Mouse (Mus musculus): ENCODE measurements around the gene Tes3-ps.

Gene Tes3-ps

GRCm38 (mm10) chr13:49492376-49493368 lies at the start of gene Tes3-ps:
Gene Tes3-ps, plus strand, starts transcription at chr13:49493318.
- DNase-seq (ENCODE audit: low spot score in 2 of 2): no peak

DNA sequence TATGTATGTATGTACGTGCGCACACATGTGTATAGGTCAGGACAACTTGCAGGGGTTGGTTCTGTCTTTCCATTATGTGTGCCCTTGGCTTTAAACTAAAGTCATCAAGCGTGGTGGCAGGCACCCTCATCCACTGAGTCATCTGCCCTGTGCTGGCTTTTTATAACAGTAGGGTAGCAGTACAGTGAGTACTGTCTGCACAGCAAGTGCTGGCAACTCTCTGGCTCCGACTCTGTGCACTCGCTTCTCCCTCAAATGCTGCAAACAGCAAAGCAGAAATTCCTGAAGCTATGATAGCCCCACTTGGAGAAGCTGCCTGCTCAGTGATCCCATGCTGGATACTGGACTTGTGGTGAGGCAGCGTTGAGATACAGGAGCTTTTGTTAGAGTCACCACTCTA lies 48.7 kb upstream of the Tes3-ps start:
- DNase-seq (ENCODE audit: low spot score in 2 of 2): no peak

DNA sequence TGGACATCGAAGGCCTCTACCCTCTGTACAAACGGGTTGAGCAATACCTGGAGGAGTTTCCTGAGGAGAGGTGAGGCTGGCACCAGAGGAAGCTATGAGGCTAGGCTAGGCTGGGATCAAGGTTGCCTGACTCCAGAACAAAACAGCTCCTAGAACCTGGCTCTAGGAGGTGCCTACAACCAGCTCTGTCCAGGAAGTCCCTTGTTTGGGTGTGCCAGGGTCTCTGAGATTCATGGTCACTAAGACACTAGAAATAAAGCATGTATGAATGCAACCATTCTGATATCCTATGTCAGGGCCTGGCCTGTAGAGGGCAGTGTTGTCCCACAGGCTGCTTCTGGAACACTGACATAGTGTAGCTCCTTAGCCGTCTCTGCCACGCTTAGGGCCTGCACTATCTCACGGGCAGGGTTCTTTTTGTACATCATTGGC lies 43.8 kb upstream of the Tes3-ps start:
- DNase-seq (ENCODE audit: low spot score in 2 of 2): peak; percentile 78 to 90

GRCm38 (mm10) chr13:49460276-49460675 lies 32.8 kb upstream of the Tes3-ps start:
- no peak for DNase-seq (ENCODE audit: low spot score in 2 of 2)

DNA sequence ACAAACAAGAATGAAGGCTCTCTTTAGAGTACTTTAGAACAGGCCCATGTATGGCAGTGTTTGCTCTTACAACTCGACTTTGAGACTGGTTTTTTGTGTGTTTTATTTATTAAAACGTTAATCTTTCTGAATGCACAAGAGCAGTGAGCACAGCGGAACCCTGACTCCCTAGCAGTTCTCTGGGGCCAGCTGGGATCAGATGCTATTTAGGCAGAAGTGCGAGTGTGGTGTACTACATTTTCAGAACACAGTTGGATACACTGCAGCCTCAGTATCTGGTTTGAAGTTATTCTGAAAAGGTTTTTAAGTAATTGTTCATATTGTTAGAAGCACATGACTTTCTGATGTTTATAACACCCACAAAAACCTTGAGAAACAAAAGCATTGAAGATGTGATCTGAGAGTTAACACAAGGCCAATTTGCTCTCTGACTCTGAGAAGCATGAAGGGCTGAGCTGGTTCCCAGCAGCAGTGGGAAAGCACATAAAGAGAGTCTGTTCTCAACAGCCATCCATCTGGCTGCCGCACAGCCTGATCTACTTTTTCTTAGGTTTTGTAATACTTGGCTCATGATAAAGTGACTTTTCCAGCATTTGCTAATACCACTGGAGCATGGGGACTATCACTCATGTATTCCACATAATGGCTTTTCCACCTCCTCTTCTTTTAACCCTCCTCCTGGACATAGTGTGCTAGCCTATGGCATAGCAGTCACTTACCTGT lies 32.3 kb upstream of the Tes3-ps start:
- peak; percentile 41 for DNase-seq (ENCODE audit: low spot score in 2 of 2)

- DNase-seq (ENCODE audit: low spot score in 2 of 2): no peak
Observed at GRCm38 (mm10) chr13:49461458-49462132, 31.5 kb upstream of the Tes3-ps start.

DNA sequence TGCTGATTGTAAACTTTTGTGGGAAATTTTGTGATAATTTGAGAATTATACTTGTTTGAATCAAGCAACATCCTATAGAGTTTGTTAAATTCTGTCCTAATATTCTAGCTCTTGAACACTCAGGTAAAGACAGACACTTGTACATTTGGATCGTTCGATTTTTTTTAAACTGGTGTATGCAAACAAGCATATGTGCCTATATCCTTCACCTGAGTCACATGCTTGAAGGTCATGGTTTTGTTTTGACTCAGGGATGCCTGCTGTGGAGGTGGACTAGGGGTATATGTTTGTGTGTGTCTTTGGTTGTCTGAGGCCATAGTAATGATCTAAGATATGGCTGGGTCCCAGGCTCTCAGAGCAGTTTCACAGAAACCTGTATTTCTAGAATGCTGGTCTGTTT lies 30.2 kb upstream of the Tes3-ps start:
- no peak for DNase-seq (ENCODE audit: low spot score in 2 of 2)

DNA sequence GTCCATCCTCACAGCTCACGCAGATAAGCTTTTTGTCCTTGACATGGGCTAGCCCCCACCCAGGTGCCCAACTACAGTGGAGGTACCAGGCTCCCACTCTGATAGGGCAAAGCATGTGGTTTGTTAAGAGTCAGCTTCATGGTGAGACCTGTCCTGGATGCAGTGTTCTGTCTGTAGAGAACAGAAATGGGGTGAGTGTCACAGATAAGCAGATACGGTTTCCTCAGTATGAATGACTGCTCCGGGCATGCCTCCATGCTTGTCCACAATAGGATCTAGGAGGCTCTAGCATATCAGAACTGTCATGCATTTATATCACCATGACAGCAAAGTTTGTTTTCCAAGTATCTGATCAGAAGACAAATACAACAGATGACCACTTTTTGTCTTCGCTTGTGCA lies 27.2 kb upstream of the Tes3-ps start:
- no peak for DNase-seq (ENCODE audit: low spot score in 2 of 2)

GRCm38 (mm10) chr13:49466393-49467075 lies 26.6 kb upstream of the Tes3-ps start:
- no peak for DNase-seq (ENCODE audit: low spot score in 2 of 2)

DNA sequence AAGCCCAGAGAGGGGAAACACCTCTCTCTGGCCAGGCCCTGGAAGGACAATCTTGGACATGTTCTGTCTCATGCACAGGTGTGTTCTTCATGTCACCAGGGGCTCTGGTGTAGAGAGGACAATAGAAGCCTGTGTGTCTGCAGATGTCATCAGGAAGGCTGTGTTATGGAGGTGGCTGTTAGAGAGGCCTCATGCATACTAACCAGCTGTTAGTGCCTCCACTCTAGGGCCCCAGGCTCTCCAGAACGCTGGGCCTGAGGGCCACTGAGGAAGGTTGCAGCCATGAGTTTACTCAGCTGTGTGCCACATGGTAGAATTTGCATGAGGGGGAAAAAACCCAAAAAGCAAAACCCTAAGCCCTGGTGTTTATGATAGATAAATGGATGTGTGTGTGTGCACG lies 25.5 kb upstream of the Tes3-ps start:
- DNase-seq (ENCODE audit: low spot score in 2 of 2): no peak

DNA sequence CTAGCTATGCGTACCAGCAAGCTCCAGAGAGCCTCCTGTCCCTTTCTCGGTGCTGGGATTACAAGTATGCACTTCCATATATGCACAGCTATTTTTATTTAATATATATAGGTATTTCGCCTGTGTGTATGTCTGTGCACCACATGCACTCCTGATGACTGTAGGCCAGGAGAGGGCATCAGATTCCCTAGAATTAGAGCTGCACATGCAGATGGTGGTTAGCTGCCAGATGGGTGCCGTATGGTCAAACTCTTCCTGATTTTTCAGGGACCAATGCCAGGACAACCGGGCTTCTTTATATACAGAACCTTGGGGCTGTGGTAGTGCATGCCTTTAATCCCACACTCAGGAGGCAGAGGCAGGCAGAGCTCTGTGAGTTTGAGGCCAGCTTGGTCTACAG lies 24.1 kb upstream of the Tes3-ps start:
- DNase-seq (ENCODE audit: low spot score in 2 of 2): no peak

- no peak for DNase-seq (ENCODE audit: low spot score in 2 of 2)
Observed at GRCm38 (mm10) chr13:49470319-49470718, 22.8 kb upstream of the Tes3-ps start.

DNA sequence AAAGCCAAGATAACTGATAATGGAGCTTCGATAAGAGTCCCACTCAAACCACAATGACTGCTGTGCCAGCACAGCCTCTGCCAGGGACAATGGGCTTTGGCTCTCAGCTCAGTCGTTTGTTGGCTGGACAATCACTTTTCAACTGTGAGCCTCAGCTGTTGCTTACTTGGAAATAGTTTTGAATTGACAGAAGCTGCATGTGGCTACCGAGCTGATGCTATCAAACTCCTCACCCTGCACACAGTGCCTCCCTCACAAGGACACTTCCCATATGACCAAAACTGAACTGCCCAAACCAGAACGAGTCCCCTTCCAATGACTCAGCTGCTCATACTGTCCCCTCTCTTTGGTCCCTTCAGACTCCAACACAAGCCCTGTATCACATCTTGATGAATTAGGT lies 22.3 kb upstream of the Tes3-ps start:
- DNase-seq (ENCODE audit: low spot score in 2 of 2): no peak

GRCm38 (mm10) chr13:49471981-49472675 lies 21.0 kb upstream of the Tes3-ps start:
- DNase-seq (ENCODE audit: low spot score in 2 of 2): no peak

DNA sequence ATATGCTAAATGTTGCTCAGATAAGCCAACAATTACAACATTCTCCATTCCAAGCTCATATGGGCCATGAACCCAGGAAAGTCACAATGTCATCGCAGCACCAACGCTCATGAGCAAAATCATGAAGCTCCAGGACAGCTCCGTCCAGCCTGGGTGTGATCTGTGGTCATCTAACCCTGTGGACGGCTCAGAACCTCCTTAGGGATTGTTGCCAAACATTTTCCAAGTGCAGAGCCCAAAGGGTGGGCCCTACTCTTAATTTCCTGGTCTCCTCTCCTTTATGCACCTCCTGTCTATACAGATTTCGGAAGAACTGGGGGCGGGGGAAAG lies 20.5 kb upstream of the Tes3-ps start:
- DNase-seq (ENCODE audit: low spot score in 2 of 2): no peak

DNA sequence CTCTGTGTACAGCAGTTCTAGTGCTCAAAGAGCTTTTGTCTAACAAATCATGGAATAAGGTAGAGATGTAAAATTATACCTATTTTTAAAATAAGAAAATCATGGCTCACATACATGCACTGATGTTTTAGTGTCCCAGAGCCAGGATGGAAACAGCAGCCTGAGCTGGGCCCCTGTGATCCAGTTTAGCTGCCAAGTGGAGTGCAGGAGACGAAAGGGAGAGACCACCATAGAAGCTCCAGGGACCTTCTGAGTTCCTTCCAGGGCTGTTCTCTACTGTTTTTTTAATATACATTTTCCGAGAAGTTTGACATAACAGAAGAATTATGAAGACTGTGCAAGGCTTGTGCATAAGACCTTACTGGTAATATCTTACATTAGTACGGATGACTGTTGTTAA lies 15.2 kb upstream of the Tes3-ps start:
- DNase-seq (ENCODE audit: low spot score in 2 of 2): no peak

GRCm38 (mm10) chr13:49478851-49479374 lies 14.2 kb upstream of the Tes3-ps start:
- DNase-seq (ENCODE audit: low spot score in 2 of 2): no peak

- no peak for DNase-seq (ENCODE audit: low spot score in 2 of 2)
Observed at GRCm38 (mm10) chr13:49479399-49479798, 13.7 kb upstream of the Tes3-ps start.

DNA sequence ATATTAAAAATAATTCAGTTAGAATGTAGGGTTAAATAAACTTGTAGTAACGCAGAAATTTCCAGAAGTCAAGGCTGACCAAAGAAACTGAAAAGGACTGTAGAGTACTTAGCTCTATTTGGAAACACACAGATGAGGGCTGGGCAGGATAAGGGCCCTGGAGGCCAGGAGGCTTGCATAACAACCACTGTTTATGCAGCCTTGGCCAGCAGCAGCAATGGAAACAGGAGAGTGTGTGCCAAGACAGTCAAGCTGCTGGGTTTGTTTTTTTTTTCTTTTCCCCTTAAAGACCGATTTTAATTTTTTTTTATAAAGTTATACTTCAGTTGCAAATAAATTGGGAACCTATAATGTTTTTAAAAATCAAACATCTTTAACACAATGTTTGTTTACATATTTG lies 13.1 kb upstream of the Tes3-ps start:
- peak; percentile 49 to 50 for DNase-seq (ENCODE audit: low spot score in 2 of 2)

DNA sequence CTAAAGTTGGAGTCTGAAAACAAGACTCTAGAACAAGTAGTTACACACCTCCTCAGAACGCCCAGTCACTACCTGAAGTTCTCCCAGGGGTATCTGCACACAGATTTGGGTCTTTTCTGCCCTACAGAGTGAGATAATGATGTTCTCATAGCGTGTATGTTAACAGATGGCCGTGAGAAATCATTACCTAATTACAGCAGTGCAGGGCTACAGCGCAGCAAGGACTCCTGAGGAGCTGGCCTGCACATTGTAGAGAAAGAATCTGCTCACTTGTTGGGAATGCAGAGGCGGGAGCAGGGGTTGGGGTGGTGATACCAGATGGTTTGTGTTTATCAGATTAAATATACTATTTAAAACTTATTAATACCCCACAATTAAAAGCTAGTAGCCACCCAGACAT lies 12.6 kb upstream of the Tes3-ps start:
- DNase-seq (ENCODE audit: low spot score in 2 of 2): no peak

DNA sequence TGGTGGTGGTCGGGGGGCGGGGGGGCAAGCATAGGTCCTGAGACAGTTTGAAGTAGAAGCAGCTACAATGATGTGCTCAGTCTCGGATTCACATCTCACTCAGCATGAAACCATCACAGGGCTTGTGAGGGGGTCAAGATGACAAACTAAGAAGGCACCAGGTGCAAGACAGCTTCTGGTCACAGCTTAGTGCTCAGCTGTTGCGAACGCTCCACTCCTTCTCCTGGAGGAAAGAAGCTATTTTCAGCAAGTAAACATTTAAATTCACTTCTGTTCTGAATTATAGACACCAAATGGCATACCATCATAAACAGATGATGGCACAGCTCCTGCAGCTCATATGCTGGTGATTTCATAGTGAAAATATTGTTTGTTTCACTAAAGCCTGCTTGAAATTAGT lies 7.7 kb upstream of the Tes3-ps start:
- no peak for DNase-seq (ENCODE audit: low spot score in 2 of 2)

Measured in right cerebral cortex, postnatal 10 days (tissue).